15 mouse cellular contexts compared by ENCODE assay signal in genomic region chr2:77915187-77915586, GRCm38 (mm10).
"Had no signal": no experiment of that assay in that cellular context is flagged by ENCODE, and none has a peak within 500 bp of the region (broad histone marks: within the 10 kb centered on the region; RNA-seq: fewer than 3 reads in every experiment).

No protein-coding gene starts in this region.

- H3K4me3 ChIP-seq: neural tube, embryonic 13.5 days; stomach, embryonic 15.5 days had no signal

- H3K4me2 ChIP-seq: neural tube, embryonic 13.5 days; stomach, embryonic 15.5 days had no signal

- H3K4me1 ChIP-seq: neural tube, embryonic 13.5 days; stomach, embryonic 15.5 days had no signal

- H3K9ac ChIP-seq: neural tube, embryonic 13.5 days; stomach, embryonic 15.5 days had no signal

- H3K27me3 ChIP-seq: neural tube, embryonic 13.5 days; stomach, embryonic 15.5 days had no signal

- H3K9me3 ChIP-seq: neural tube, embryonic 13.5 days; stomach, embryonic 15.5 days had no signal

- H3K27ac ChIP-seq: neural tube, embryonic 13.5 days; stomach, embryonic 15.5 days; stomach, postnatal 0 days had no signal

- DNase-seq: retina, postnatal 1 day; right cerebral cortex, adult 18-20 months; right cerebral cortex, postnatal 14 days; right cerebral cortex, postnatal 25 days; right cerebral cortex, postnatal 4 days; spleen, adult 18-20 months; thymus, adult 18-20 months; thymus, adult 2 months; thymus, postnatal 14 days; thymus, postnatal 25 days; thymus, postnatal 36 days; thymus, postnatal 4 days had no signal
